Mouse (Mus musculus): ENCODE measurements around the gene Cyp4x1.

GRCm38 (mm10) chr4:115090592-115090991 is 43.5 kb downstream of the Cyp4x1 start:
- TF ChIP-seq CTCF (IDR thresholded peaks at IDR 0.05; ENCODE audit: low read depth, low read length) (no peak), GATA1 (IDR thresholded peaks at IDR 0.05; ENCODE audit: borderline replicate concordance, low read length) (no peak), POLR2AphosphoS5 (IDR thresholded peaks at IDR 0.05; ENCODE audit: insufficient replicate concordance, low read depth, low read length) (no peak), GATA2 (IDR thresholded peaks at IDR 0.05; ENCODE audit: borderline replicate concordance, low read depth, low read length) (no peak), TAL1 (conservative IDR thresholded peaks at IDR 0.05; ENCODE audit: low read depth, low read length) (no peak)

All from G1E (cell line).